Mouse (Mus musculus) embryonic facial prominence, embryonic 12.5 days (tissue): Measurements from ENCODE around the gene Tns3. TPM values are rescaled to one million over a fixed set of nuclear protein-coding genes. Genes with fewer than 3 reads are reported as not detected.
A peak's percentile ranks its signal among the peaks of the same experiment; 100 is the strongest.

Experiments
- ATAC-seq: fragments of 200-750 bp; cut with Nextera tagmentation; 2 replicates; pipeline ENCODE4 v1.8.0; 2017; ENCODE audit not compliant: insufficient number of reproducible peaks, insufficient read depth, low FRiP score, low TSS enrichment
- H3K27ac ChIP-seq: fragments of 300-500 bp; sonication (generic); 2 replicates; pipeline ENCODE4 v1.5.1; 2016; ENCODE audit warnings: mild to moderate bottlenecking
- H3K27me3 ChIP-seq: fragments of 300-500 bp; sonication (generic); 2 replicates; pipeline ENCODE4 v1.6.1; 2016; ENCODE audit warnings: mild to moderate bottlenecking, moderate library complexity
- H3K36me3 ChIP-seq: fragments of 300-500 bp; sonication (generic); 2 replicates; pipeline ENCODE4 v1.6.1; 2016; ENCODE audit warnings: mild to moderate bottlenecking
- H3K4me1 ChIP-seq: fragments of 300-500 bp; sonication (generic); 2 replicates; pipeline ENCODE4 v1.6.1; 2016
- H3K4me2 ChIP-seq: fragments of 300-500 bp; sonication (generic); replicated peaks from 2 replicates; pipeline ENCODE4 v1.6.1; 2016; ENCODE audit warnings: mild to moderate bottlenecking, moderate library complexity
- H3K4me3 ChIP-seq: fragments of 300-500 bp; sonication (generic); 2 replicates; pipeline ENCODE4 v1.5.1; 2016; ENCODE audit warnings: mild to moderate bottlenecking
- H3K9ac ChIP-seq: fragments of 300-500 bp; sonication (generic); 2 replicates; pipeline ENCODE4 v1.6.1; 2016; ENCODE audit warnings: mild to moderate bottlenecking, moderate library complexity
- H3K9me3 ChIP-seq: fragments of 300-500 bp; sonication (generic); 2 replicates; pipeline ENCODE4 v1.6.1; 2016; ENCODE audit warnings: mild to moderate bottlenecking, moderate library complexity
- WGBS: fragments of 180-500 bp; shearing (Covaris S2); methylation state at CpG from one replicate; pipeline ENCODE4 v1.1.7; 2016; 5-methylcytosine and 5-hydroxymethylcytosine counted together
- polyA plus RNA-seq: library from polyadenylated mRNA; unstranded; fragments of >200 nt; fragmentation: Nextera tagmentation; extraction: Ambion mirVana; gene quantifications from 2 replicates; pipeline ENCODE4 v1.2.1, GENCODE M21; 2016

The Tns3 gene
- polyA plus RNA-seq, 1 experiment from 2014 or later = 33.0 TPM

GRCm38 (mm10) chr11:8659851-8660250 lies 4.5 kb downstream of the Tns3 start:
- Histone ChIP-seq H3K4me1 (peaks cover 72% of the 10 kb centered on the region), H3K36me3 (0 out of 2 replicates have a peak, but pooled peaks cover 5% of the 10 kb centered on the region), H3K27ac (peak overlapping the region; percentile 90), H3K4me3 (no peak overlapping the region), H3K4me2 (peak overlapping the region; percentile 3; the same call in 1 of the 2 replicates), H3K9me3 (no peaks in the 10 kb centered on the region; the same call in 1 of the 2 replicates), H3K27me3 (no peaks in the 10 kb centered on the region), H3K9ac (peak overlapping the region; percentile 7; the same call in 1 of the 2 replicates)
- 44% methylated on average over 9 of the region's 9 CpGs for WGBS
- no peak for ATAC-seq

GRCm38 (mm10) chr11:8659061-8659460 lies 5.3 kb downstream of the Tns3 start:
- no peaks in the 10 kb centered on the region for H3K27me3 ChIP-seq
- no peak overlapping the region for H3K9ac ChIP-seq

GRCm38 (mm10) chr11:8657493-8657892 lies 6.8 kb downstream of the Tns3 start:
- H3K4me1 ChIP-seq = peaks cover 74% of the 10 kb centered on the region
- WGBS = 61% methylated on average over 8 of the region's 8 CpGs
- H3K4me2 ChIP-seq = no peak overlapping the region

More at GRCm38 (mm10) chr11:8659061-8659460, 5.3 kb downstream of the Tns3 start:
- no peak overlapping the region for H3K4me3 ChIP-seq
- peaks cover 71% of the 10 kb centered on the region for H3K4me1 ChIP-seq
- H3K4me2 ChIP-seq = peak overlapping the region; percentile 3; the same call in 1 of the 2 replicates
- H3K36me3 ChIP-seq = 0 out of 2 replicates have a peak, but pooled peaks cover 5% of the 10 kb centered on the region
- ATAC-seq = peak; percentile 57; the same call in 1 of the 2 replicates
- 12% methylated on average over 6 of the region's 6 CpGs for WGBS
- H3K27ac ChIP-seq = peak overlapping the region; percentile 90
- no peaks in the 10 kb centered on the region; the same call in 1 of the 2 replicates for H3K9me3 ChIP-seq

GRCm38 (mm10) chr11:8656448-8657393 lies 7.6 kb downstream of the Tns3 start:
- Histone ChIP-seq H3K9me3 (no peaks in the 10 kb centered on the region; the same call in 1 of the 2 replicates), H3K27ac (peak overlapping the region; percentile 75), H3K27me3 (no peaks in the 10 kb centered on the region), H3K36me3 (0 out of 2 replicates have a peak, but pooled peaks cover 5% of the 10 kb centered on the region), H3K4me2 (no peak overlapping the region), H3K9ac (no peak overlapping the region), H3K4me1 (peaks cover 72% of the 10 kb centered on the region), H3K4me3 (no peak overlapping the region)
- ATAC-seq = peak; percentile 70
- 41% methylated on average over 12 of the region's 12 CpGs for WGBS

More at GRCm38 (mm10) chr11:8657493-8657892, 6.8 kb downstream of the Tns3 start:
- H3K4me3 ChIP-seq = no peak overlapping the region
- ATAC-seq = no peak
- no peaks in the 10 kb centered on the region for H3K27me3 ChIP-seq
- H3K27ac ChIP-seq = peak overlapping the region; percentile 66; the same call in 1 of the 2 replicates
- 0 out of 2 replicates have a peak, but pooled peaks cover 5% of the 10 kb centered on the region for H3K36me3 ChIP-seq
- no peak overlapping the region for H3K9ac ChIP-seq
- no peaks in the 10 kb centered on the region; the same call in 1 of the 2 replicates for H3K9me3 ChIP-seq

GRCm38 (mm10) chr11:8653800-8654295 lies 10.5 kb downstream of the Tns3 start:
- H3K36me3 ChIP-seq = no peaks in the 10 kb centered on the region
- H3K27ac ChIP-seq = no peak overlapping the region
- no peak for ATAC-seq
- no peak overlapping the region for H3K4me2 ChIP-seq
- H3K4me1 ChIP-seq = peaks cover 75% of the 10 kb centered on the region
- no peaks in the 10 kb centered on the region for H3K9me3 ChIP-seq
- H3K27me3 ChIP-seq = no peaks in the 10 kb centered on the region
- WGBS = 55% methylated on average over 13 of the region's 13 CpGs
- no peak overlapping the region for H3K9ac ChIP-seq
- H3K4me3 ChIP-seq = no peak overlapping the region

- H3K4me1 ChIP-seq = peaks cover 70% of the 10 kb centered on the region
- 47% methylated on average over 10 of the region's 10 CpGs for WGBS
- H3K9ac ChIP-seq = no peak overlapping the region
- H3K9me3 ChIP-seq = no peaks in the 10 kb centered on the region
- ATAC-seq = no peak
- no peaks in the 10 kb centered on the region for H3K27me3 ChIP-seq
- H3K4me3 ChIP-seq = no peak overlapping the region
- H3K4me2 ChIP-seq = no peak overlapping the region
- H3K27ac ChIP-seq = peak overlapping the region; percentile 63
- H3K36me3 ChIP-seq = no peaks in the 10 kb centered on the region
These were observed 11.3 kb downstream of the Tns3 start for GRCm38 (mm10) chr11:8652792-8653645.

- Histone ChIP-seq H3K9me3 (no peaks in the 10 kb centered on the region), H3K9ac (no peak overlapping the region), H3K27me3 (no peaks in the 10 kb centered on the region), H3K4me3 (no peak overlapping the region), H3K27ac (peak overlapping the region; percentile 42), H3K4me1 (peaks cover 64% of the 10 kb centered on the region), H3K36me3 (no peaks in the 10 kb centered on the region), H3K4me2 (no peak overlapping the region)
- no peak for ATAC-seq
- WGBS = 81% methylated on average over 10 of the region's 10 CpGs
These were observed 12.1 kb downstream of the Tns3 start for GRCm38 (mm10) chr11:8652116-8652714.

- H3K4me1 ChIP-seq = peaks cover 59% of the 10 kb centered on the region
- 87% methylated on average over 10 of the region's 10 CpGs for WGBS
- no peak overlapping the region for H3K9ac ChIP-seq
- H3K4me3 ChIP-seq = no peak overlapping the region
- H3K9me3 ChIP-seq = no peaks in the 10 kb centered on the region
- ATAC-seq = no peak
- H3K27ac ChIP-seq = no peak overlapping the region
- H3K27me3 ChIP-seq = no peaks in the 10 kb centered on the region
- H3K36me3 ChIP-seq = no peaks in the 10 kb centered on the region
- no peak overlapping the region for H3K4me2 ChIP-seq
These were observed 12.8 kb downstream of the Tns3 start for GRCm38 (mm10) chr11:8651448-8652035.

- 88% methylated on average over 3 of the region's 3 CpGs for WGBS
- H3K36me3 ChIP-seq = no peaks in the 10 kb centered on the region
- ATAC-seq = no peak
These were observed 18.7 kb downstream of the Tns3 start for GRCm38 (mm10) chr11:8645609-8646008.

GRCm38 (mm10) chr11:8644272-8644671 lies 20.1 kb downstream of the Tns3 start:
- Histone ChIP-seq H3K9ac (no peak overlapping the region), H3K27me3 (no peaks in the 10 kb centered on the region), H3K27ac (no peak overlapping the region), H3K9me3 (no peaks in the 10 kb centered on the region), H3K4me2 (no peak overlapping the region), H3K36me3 (no peaks in the 10 kb centered on the region), H3K4me3 (no peak overlapping the region), H3K4me1 (peaks cover 30% of the 10 kb centered on the region)
- 98% methylated on average over 2 of the region's 2 CpGs for WGBS
- ATAC-seq = no peak

More at GRCm38 (mm10) chr11:8645609-8646008, 18.7 kb downstream of the Tns3 start:
- H3K4me3 ChIP-seq = no peak overlapping the region
- no peak overlapping the region for H3K4me2 ChIP-seq
- H3K27me3 ChIP-seq = no peaks in the 10 kb centered on the region
- no peaks in the 10 kb centered on the region for H3K9me3 ChIP-seq
- no peak overlapping the region for H3K27ac ChIP-seq
- H3K4me1 ChIP-seq = peaks cover 30% of the 10 kb centered on the region
- H3K9ac ChIP-seq = no peak overlapping the region
